Mouse (Mus musculus) right cerebral cortex, postnatal 25 days (tissue): Measurements from ENCODE around the gene Mtnr1b.

Source experiments
- DNase-seq: peaks from one replicate; pipeline ENCODE4 v3.0.0; 2022

Mtnr1b gene

GRCm38 (mm10) chr9:15800402-15800801 lies 74.0 kb downstream of the Mtnr1b start:
- DNase-seq: no peak

GRCm38 (mm10) chr9:15794408-15794807 lies 79.9 kb downstream of the Mtnr1b start:
- DNase-seq: no peak

GRCm38 (mm10) chr9:15792076-15792475 lies 82.3 kb downstream of the Mtnr1b start:
- no peak for DNase-seq

GRCm38 (mm10) chr9:15786610-15787009 lies 87.7 kb downstream of the Mtnr1b start:
- DNase-seq: no peak

GRCm38 (mm10) chr9:15786192-15786591 lies 88.2 kb downstream of the Mtnr1b start:
- no peak for DNase-seq

- DNase-seq: no peak
Observed at GRCm38 (mm10) chr9:15781936-15782335, 92.4 kb downstream of the Mtnr1b start.

GRCm38 (mm10) chr9:15774911-15775310 lies 99.4 kb downstream of the Mtnr1b start:
- DNase-seq: no peak
